Mouse (Mus musculus) frontal cortex, postnatal 36 days (tissue): ENCODE measurements around the gene Abcf2.

ENCODE experiments used
- DNase-seq, 2 experiments: peaks; one replicate each; pipeline ENCODE4 v3.0.0; 2022; ENCODE audit warnings: low spot score in 2 of 2

Abcf2 gene

DNA sequence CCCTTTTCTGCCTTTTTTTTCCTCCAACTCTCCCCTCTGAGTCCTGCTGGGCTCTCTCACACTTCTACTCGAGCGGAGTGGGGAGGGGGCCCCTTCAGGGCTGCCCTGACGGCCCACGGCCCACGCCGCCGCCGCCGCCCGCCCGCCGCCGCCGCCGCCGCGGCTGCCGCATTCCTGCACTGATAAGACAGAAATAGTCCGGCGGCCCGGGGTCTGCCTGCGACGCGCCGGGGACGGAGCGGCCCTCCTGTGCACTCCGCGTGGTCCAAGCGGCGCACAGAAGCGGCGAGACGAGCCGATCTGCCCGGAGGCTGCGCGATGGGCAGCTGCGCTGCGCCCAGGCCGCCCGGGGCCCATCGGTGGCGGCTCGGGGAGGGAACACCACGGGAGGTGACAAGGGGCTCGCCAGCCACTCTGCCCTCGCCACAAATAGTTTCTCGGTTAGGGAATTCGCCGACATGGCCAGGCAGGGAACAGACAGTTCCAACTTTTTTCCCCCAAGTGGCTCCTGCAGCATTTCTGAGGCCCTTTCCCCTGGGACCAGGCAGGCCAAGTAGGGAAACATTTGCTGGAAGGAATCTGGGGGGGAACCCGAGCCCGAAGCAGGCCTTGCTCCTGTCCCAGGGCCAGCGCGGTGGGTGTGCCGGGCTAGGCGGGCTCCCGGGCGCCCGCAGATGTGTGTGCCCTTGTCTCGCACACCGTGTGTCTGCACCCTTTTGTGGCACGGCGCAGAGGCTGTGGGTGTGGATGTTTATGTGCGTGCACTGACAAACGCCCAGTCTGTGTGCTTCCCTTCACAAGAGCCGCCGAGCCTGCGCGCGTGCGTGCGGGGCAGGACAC lies 24.9 kb upstream of the Abcf2 start:
- no peak for DNase-seq

DNA sequence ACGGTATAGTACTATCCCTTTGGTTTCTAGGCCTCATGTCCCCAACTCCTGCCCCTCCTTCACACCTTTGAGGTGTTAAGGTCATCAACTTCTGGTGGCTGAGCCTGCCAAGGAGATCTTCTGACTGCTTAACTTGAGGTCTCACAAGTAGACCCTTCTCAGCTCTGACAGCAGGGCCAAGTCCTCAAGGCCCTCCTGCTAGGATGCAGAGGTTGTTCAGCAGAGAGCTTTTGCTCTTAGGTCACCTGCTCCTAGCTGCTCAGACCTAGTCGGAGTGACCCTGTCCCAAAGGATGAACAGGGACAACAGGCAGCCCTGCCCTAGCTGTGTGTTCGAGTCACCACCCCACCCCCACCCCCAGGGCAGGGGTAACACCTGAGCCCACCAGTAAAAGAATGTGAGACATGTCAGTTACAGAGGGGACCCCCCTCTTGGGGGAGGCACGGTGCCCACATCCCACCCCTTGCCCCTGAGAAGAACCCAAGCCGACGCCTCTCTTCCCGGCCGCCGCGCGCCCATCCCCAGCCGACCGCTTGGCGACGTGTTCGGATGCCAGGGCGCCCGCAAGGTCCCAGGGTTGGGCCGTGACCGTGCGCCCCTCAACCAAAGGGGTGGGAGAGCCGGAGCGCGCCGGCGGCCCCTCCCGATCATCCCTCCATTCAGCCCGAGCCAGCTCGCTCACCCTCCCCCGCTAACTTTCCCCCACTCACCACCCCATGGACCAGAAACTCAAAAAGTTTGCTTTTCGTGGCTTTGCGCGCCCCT lies 24.0 kb upstream of the Abcf2 start:
- no peak for DNase-seq

DNA sequence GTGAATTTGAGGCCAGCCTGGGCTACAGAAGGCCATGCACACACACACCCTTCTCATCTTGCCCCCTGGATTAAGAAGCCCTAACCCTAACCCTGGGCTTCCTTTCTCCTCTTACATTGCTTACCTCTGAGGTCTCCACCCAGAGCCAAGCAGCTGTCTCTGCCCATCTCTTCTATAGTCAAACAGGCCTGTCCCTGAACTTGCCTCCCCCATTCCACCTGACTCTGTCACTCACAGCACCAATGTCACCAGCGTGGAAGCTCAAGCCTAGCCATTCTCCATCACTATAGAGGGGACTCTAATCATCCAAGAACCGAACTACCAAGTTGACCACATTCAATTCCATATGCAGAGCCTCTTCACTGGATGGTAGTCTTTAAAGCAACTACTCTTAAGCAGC lies 23.0 kb upstream of the Abcf2 start:
- DNase-seq, result no peak

DNA sequence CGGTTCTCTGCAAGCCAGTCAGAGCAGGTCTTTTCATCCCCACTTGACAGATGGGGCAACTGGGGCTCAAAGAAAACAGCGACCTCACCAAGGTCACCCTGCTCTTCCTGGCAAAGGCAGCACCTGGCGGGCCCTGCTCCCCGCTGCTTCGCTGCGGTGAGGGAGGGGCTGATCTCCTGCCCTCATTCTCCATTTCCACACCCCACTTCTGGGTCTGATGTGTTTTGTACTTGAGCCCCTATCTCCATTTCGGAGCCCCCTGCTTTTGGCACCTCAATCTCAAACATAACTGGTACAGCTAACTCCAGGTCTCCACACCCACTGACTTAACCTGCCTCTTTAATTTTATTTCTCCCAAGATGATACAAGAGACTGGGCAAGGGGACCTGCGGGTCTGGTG lies 21.9 kb upstream of the Abcf2 start:
- DNase-seq, result no peak

DNA sequence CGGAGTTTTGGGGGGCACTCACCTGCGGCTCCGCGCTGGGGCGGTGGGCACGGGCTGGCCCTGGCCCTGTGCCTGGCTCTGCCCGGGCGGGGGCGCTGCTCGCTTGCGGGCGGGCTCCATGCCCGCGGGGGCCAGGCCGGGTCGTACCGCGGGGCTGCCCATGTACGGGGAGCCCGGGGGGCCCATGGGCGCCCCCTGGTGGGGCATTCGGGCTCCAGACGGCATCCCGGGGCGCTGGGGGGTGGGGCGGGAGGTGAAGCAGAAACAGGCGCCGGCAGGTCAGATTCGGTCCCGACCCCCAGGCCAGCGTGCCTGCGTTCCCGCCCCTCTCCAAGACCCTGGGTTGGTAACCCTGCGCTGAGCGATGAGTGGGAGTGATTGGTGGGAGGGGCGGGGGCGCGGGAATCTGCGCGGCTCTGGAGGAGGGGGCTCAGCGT lies 21.3 kb upstream of the Abcf2 start:
- DNase-seq, result no peak

DNA sequence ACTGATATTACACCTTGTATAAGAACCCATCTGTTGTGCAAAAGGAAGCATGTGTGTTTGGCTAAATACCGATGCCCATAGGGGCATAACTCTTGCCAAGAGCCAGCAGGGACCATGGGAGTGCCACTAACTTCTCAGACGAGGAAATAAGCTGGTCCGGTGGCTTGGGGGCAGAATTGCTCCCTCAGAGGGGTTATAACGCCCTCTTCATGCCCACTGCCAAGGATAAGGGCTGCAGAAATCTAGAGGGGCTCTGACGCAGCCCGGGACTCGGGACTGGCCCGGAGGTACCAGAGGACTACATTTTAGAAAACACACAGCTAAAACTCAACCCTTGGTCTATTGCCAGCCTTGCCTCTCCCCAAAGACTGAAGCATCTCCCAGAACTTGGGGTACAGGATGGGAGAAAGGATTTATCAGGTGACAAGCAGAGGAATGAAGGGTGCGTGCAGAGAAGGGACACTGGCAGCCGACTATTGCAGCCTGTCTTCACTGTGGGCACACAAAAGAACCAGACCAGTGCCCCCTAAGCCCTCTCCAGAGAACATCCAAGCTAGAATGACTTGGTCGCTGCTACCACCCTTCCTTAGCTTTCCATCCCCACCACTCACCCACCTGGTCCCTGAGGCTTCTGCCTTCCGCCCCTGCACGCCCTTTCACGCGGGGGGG lies 20.8 kb upstream of the Abcf2 start:
- DNase-seq, result no peak

DNA sequence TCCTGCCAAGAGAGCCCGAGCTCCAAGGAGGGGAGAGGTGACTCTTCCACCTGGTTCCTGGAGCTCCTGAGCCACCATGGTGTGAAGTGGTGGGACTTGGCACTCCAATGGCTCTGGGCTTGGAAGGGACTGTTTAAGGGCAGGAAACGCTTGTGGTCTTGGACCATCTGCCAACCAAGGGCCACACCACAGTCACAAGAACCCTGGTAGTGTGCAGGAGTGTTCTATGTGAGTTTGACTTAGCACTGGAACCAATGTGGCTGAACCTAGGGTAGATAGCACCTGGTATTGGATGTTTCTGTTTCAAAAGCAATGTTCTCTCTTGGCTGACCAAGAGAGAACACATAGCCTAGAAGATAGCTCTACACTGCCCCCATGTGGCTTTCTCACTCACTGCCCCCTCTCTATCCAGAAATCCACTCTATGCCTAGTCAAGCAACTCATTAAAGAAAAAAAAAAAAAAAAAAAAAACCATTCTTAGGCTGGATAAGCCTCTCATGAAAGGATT lies 20.0 kb upstream of the Abcf2 start:
- peak; percentile 82 to 88 for DNase-seq

DNA sequence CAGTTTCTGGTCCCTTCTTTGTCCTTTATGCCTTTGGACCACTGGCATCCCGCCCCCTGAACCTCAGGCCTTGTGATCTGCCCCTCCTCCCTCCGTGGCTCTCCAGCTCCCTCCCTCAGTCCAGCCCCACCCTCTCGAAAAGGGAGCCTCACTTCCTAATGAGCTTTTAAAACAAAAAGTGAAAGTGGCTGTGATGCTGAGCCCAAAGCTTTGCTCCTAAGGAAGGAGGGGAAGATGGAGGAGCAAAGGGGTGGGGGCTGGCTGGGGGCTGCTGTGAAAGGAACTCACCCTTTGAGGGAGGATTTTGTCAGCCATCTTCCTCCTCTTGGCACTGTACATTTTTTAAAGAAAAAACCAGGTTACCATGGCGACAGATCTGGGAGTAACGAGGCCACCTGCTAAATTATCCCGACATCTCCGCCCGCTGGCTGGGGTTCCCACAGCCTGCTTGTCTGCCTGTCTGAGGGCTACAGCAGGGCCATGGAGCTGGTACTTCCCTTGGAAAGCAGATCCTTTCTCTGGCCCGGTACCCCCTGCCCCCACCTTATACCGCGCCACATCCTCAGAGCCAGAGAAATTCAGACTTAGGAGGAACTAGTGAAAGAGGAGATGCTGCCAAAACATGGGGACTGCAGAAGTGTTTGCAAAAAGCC lies 19.4 kb upstream of the Abcf2 start:
- peak; percentile 79 to 82 for DNase-seq

DNA sequence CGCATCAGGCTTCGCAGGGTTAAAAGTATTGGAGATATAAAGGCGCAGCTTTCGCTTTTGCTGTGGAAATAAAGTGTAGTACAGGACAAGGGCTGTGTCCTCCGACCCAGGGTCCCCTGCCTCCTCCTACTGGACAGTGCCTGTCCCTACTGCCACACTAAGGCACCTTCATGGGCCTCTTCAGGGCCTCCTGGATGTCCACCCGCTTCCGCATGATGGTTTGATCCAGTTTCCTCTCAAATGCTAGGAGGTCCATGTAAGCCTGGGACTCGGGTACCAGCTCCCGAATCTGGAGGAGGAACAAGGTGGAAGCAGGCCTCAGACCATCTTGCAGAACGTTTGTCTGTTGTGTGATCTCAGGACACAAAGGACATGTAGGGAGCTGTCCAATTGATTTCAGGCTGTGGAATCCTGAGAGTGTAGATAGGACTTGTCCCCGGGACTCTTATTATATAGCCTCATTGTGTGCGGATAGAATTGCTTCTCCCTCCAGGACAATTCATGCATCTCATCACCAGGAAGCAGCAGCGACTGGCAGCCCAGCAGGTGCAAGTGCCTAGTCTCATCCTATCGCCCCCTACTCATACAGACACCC lies 18.6 kb upstream of the Abcf2 start:
- DNase-seq, result no peak

DNA sequence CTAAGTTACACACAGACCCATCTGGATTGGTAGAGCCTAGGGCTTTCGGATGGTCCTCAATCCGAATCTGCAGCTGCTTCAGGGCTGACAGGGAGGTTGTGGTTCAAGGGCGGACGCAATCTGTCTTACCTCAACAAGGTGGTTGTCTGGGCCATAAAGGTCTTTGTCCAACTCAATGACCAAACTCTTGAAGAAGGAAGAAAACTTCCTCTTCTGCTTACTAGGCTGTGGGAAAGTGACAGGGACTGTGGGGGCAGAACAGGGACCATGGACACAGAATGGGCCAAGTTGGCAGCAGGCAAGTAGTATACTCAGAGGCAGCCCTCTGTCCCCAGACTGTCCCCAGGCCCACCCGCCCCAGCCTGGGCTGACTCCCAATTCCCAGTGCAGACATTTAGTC lies 18.0 kb upstream of the Abcf2 start:
- DNase-seq, result no peak

DNA sequence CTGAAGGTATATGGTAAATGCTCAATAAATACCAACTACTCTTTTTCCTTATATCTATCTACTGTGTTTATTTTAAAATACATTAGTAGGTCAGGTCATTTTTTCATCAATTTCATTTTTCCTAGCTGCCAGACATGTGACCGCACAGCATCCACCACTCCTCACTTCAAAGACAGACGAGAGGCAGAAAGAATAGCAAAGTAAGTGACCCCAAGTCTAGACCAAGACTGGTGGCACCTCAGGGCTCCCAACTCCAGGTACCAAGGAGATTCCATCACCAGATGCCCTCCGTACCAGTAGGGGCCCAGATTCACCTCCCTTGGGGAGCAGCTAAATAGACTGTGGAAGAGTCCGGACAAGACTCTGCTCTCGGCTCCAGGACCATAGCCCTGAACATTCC lies 17.1 kb upstream of the Abcf2 start:
- no peak for DNase-seq

DNA sequence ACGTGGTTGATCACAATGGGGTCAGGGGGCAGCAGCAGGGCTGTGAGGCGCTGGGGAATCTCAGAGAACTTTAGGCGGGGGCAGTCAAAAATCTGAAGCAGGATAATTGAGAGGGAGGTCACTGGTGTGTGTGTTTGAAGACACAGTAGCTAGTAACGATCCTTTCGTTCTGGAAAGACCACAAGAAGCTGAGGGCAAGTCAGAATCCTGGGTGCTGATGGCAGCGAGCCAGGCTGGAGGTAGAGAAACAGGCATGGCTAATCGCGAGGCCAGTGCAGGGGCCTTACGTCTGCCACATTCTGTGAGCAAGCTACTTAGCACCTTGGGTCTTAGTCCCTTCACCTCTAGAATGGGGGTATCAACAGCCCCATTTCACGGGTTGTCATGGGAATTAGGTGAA lies 16.7 kb upstream of the Abcf2 start:
- DNase-seq, result no peak

DNA sequence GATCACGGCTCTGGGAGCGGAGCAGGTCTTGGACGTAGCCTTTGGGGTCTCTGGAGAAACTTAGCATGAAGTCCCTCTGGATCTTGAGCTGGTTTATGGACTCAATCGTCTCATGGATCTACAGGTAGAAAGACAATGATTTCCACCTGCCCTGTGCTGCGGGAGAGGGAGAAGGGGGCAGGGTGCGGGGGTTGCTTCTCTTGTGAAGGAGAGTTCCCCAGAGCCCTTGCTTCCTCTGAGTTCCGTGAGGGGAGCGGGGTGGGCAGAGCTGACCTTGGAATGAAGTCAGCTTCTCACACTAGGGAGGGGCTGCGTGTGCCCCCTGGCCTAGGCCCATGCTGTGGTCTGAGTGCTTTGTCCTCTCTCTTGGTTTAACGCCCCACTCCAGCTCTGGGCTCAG lies 16.0 kb upstream of the Abcf2 start:
- DNase-seq, result no peak

DNA sequence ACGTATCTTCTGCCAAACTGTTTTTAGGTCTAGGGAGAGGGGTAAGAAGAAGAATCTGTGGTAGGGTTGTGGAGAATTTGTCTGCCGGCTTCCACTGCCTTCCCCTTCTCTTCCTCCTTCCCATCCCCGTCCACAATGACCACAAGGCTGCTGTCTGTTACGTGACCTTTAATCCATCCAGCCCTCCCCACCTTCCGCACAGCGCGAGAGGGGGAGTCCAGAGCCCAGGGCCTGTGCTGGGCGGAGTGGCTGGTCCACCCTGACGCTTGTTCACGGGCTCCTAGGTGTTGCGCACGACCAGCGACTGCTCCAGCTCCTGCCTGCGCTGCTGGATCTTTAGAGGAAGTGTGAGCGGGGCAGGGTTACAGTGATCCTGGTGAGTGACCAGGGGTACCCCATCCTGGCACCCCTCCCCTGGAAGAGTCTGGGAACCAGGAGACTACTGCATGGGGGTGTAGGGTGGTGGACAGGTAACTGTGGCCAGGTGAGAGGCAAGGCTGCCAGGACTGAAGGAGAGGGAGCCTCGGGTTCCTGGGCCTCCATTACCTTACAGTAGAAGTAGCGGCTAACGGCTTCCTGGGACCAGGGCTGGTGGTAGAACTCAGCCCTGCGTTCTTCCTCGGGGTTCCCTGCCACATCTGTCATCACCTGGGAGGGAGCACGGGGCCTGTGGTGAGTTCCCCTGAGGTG lies 15.3 kb upstream of the Abcf2 start:
- no peak for DNase-seq

DNA sequence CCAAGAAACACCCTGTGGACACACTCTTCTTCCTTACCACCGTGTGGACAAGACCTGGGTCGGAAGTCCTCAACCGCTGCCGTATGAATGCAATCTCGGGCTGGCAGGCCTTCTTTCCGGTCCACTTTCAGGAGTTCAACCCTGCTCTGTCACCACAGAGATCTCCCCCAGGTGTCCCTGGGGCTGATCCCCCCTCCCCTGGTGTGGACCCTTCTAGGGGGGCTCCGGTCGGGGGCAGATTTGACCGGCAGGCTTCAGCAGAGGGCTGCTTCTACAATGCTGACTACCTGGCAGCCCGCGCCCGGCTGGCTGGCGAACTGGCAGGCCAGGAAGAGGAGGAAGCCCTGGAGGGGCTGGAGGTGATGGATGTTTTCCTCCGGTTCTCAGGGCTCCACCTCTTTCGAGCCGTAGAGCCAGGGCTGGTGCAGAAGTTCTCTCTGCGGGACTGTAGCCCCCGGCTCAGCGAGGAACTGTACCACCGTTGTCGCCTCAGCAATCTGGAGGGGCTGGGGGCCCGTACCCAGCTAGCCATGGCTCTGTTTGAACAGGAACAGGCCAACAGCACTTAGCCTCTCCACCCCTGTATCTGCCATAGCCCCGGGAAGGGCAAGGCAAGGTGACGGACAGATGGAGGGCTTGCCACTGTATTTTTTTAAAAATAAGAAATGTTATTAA lies 14.7 kb upstream of the Abcf2 start:
- DNase-seq, result no peak

DNA sequence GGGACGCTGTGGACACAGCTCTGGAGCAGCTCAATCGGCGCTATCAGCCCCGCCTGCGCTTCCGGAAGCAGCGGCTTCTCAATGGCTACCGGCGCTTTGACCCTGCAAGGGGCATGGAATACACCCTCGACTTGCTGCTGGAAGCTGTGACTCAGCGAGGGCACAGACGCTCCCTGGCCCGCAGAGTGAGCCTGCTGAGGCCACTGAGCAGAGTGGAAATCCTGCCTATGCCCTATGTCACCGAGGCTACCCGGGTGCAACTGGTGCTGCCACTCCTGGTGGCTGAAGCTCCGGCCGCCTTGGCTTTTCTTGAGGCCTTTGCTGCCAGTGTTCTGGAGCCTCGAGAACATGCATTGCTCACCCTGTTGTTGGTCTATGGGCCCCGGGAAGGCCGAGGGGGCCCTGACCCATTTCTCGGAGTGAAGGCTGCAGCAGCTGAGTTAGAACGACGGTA lies 14.0 kb upstream of the Abcf2 start:
- no peak for DNase-seq

DNA sequence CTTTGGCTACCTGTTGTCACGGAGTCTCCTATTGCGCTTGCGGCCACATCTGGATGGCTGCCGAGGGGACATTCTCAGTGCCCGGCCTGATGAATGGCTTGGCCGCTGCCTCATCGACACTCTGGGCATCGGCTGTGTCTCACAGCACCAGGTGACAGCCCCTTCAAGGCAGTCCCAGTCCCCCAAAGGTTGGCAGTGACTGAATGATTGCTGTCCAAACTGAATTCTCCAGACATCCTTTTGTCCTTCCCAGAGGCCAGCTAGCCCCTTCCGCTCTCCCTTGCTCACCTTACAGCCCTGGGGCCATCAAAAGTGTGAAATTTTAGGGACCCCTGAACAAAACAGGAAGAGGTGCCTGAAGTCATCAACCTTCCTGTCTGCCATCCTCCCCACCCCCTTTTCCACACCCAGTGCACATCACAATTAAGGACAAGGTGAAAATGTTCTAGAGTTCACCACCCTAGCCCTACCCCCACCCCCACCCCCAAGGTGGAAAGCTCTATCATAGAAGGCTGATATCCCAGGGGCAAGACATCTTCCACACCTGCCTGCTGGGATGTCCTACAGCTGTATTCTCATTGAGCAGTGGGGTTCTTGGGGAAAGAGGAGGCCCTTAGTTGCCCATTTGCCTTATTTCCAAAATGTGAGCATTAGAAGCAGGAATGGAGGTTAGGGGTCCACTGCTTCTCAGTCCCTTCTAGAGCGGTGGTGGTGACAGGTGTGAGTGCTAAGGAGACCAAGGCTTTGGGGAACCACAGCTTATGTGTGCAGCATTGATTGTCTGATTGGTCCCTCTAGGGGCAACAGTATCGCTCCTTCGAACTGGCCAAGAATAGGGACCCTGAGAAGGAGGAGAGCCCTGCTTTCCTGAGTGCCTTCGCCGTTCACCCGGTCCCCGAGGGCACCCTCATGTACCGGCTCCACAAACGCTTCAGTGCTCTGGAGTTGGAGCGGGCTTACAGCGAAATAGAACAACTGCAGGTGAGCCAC lies 12.5 kb upstream of the Abcf2 start:
- DNase-seq, result no peak

DNA sequence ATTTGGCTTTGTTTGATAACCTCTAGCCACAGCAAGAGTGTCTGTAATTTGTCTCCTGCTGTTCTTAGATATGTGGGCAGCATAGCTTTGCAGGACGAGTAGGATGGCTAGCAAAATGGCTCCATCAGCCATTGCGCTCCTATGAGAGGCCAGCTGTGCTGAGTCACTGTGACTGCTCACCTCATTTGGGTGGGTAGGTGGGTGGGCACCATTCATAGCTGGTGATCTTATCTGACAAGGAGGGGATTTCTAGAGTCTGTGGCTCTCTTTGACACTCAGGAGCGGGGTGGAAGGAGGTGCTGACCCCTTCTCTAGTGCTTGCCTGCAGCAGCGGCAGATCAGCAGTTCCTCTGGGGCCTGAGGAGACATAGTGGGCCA lies 9.9 kb upstream of the Abcf2 start:
- no peak for DNase-seq

DNA sequence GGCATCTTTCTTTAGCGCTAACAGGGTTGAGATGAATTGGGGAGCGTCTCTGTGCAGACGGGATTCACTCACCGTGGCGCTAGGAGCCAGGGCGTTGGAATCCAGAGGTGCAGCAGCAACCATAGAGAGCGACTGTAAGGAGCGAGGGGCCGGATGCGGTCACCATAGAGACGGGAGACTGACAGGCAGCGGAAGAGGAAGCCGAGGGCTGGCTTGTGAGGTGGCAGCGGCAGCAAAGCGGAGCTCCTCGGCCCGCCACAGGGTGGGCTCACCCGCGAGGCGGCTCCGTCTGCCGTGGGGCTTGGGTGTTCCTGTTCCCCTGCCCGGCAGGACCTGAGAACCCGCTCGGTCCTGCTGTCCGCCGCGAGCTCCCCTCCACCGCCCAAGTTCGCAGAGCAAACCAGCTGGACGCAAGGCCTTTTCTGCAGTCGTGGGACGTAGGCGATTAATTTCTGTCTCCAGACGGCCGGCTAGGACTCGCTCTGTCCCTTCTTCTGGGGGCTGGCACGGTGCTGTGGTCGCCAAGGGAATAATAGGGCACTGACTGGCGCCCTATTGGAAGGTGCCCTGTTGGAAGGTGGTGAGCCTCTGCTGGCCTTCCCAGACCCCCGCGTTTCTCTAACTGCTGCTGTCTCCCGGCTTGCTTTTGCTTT lies 9.4 kb upstream of the Abcf2 start, which contains the start of gene Chpf2:
Gene Chpf2, plus strand, starts transcription at position 195 of the 653 bp plus-strand sequence.
- peak; percentile 79 to 83 for DNase-seq
